Mouse (Mus musculus) intestine, embryonic 14.5 days (tissue): ENCODE data around the gene Ptgdr2. TPM values are rescaled to one million over a fixed set of nuclear protein-coding genes. Genes with fewer than 3 reads are reported as not detected.
A peak's percentile ranks its signal among the peaks of the same experiment; 100 is the strongest.

Experiments
- ATAC-seq: fragments of 200-750 bp; cut with Nextera tagmentation; replicated peaks from 2 replicates; pipeline ENCODE4 v1.8.0; 2017; ENCODE audit warnings: low read depth, moderate number of reproducible peaks, moderate TSS enrichment, moderate library complexity; ENCODE audit not compliant: low FRiP score, low TSS enrichment
- DNase-seq: peaks from one replicate; pipeline ENCODE4 v3.0.0-alpha.2; 2018; ENCODE audit warnings: low spot score
- H3K27ac ChIP-seq: fragments of 300-500 bp; sonication (generic); 2 replicates; pipeline ENCODE4 v1.5.1; 2014; ENCODE audit warnings: low read depth, mild to moderate bottlenecking, control low read depth
- H3K27me3 ChIP-seq: fragments of 300-500 bp; sonication (generic); replicated peaks from 2 replicates; pipeline ENCODE4 v1.6.1; 2014; ENCODE audit warnings: low read length, control low read depth; ENCODE audit not compliant: control insufficient read depth, insufficient read depth
- H3K36me3 ChIP-seq: fragments of 300-500 bp; sonication (generic); 2 replicates; pipeline ENCODE4 v1.6.1; 2014; ENCODE audit warnings: low read length, control low read depth; ENCODE audit not compliant: control insufficient read depth, insufficient read depth
- H3K4me1 ChIP-seq: fragments of 300-500 bp; sonication (generic); replicated peaks from 2 replicates; pipeline ENCODE4 v1.6.1; 2014; ENCODE audit warnings: low read length, control low read depth, mixed read lengths; ENCODE audit not compliant: control insufficient read depth, insufficient read depth
- H3K4me2 ChIP-seq: fragments of 300-500 bp; sonication (generic); 2 replicates; pipeline ENCODE4 v1.6.1; 2014; ENCODE audit warnings: low read length
- H3K4me3 ChIP-seq: fragments of 300-500 bp; sonication (generic); 2 replicates; pipeline ENCODE4 v1.5.1; 2014; ENCODE audit warnings: low read depth, low read length, control low read depth, mixed read lengths
- H3K9ac ChIP-seq: fragments of 300-500 bp; sonication (generic); 2 replicates; pipeline ENCODE4 v1.6.1; 2014; ENCODE audit warnings: mild to moderate bottlenecking, low read length
- H3K9me3 ChIP-seq: fragments of 300-500 bp; sonication (generic); 2 replicates; pipeline ENCODE4 v1.6.1; 2016; ENCODE audit warnings: low read length, control low read depth; ENCODE audit not compliant: control insufficient read depth
- WGBS: fragments of 180-500 bp; shearing (Covaris S2); extraction: QIAGEN DNeasy Blood & Tissue Kit; methylation state at CpG from one replicate; pipeline ENCODE4 v1.1.7; 2014; 5-methylcytosine and 5-hydroxymethylcytosine counted together
- polyA plus RNA-seq: library from polyadenylated mRNA; unstranded; fragments of >200 nt; fragmentation: Nextera tagmentation; extraction: Ambion mirVana; gene quantifications from 2 replicates; pipeline ENCODE4 v1.2.1, GENCODE M21; 2014

Ptgdr2 gene
- polyA plus RNA-seq, 1 experiment from 2014 or later: not detected

DNA sequence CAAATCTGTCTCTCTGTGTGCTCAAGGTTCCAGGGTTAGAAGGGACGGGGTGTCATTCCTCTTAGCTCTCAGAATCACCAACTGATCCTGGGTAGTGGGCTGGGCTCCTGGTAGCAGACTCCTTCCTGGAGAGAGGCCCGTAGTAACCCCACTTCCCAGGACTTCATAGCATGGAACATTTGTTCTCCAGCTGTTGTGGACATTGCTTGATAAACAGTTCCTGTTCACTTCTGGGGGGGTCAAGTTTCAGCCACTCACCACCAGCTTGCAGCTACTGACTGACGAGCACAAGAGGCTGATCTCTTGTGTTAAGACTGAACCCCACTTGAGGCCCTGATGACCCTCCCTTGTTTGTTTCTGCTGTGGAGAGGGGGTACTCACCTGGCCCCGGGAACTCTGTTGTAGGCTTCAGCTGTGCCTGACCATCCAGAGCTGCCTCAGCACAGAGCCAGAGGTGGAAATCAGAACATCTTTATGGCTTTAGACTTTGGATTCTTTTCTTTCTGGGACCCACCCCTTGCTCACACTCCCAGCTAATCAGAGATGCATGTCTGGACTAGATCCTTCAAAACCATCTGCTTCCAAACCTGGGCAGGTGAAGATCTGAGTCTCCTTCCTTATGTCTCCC, 37.4 kb downstream of the Ptgdr2 start, which contains the start of gene Ms4a10:
Gene Ms4a10, minus strand, starts transcription at position 433 of the 628 bp plus-strand sequence.
- Histone ChIP-seq H3K4me1 (peaks cover 20% of the 10 kb centered on the region), H3K4me2 (peak within 1 kb of the TSS; percentile 20), H3K27me3 (no peaks in the 10 kb centered on the region), H3K9me3 (no peaks in the 10 kb centered on the region; the same call in 1 of the 2 replicates), H3K27ac (peak within 1 kb of the TSS; percentile 79), H3K36me3 (no peaks in the 10 kb centered on the region), H3K9ac (no peak within 1 kb of the TSS), H3K4me3 (no peak within 1 kb of the TSS; the same call in 1 of the 2 replicates)
- 14% methylated on average over 4 of the region's 4 CpGs for WGBS
- ATAC-seq (peak; percentile 53), DNase-seq (no peak)

DNA sequence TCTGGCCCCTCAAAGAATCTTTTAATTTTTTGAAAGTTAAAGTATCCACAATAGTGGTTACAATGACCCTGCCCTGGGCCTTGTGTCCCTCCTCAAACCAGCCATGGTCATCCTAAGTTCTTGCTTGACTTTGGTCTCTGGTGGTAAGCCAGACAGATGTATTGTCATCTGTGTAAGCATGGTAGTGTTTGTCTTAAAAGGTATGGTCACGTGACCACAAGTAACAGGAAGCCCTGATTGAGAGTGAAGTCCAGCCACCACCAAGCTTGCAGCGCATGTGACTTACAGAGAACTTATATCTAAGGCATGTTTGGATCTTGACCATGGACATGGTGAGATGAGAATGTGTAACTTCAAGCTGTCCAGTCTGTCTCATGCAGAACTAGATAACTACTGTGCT, 38.2 kb downstream of the Ptgdr2 start:
- no peaks in the 10 kb centered on the region for H3K27me3 ChIP-seq
- no peak overlapping the region for H3K4me3 ChIP-seq
- no peak for DNase-seq
- no peaks in the 10 kb centered on the region for H3K36me3 ChIP-seq
- no peak for ATAC-seq
- H3K4me1 ChIP-seq: peaks cover 20% of the 10 kb centered on the region
- no peak overlapping the region for H3K4me2 ChIP-seq
- H3K9me3 ChIP-seq: no peaks in the 10 kb centered on the region; the same call in 1 of the 2 replicates
- WGBS: 81% methylated on average over 2 of the region's 2 CpGs
- H3K9ac ChIP-seq: no peak overlapping the region
- peak overlapping the region; percentile 79 for H3K27ac ChIP-seq

DNA sequence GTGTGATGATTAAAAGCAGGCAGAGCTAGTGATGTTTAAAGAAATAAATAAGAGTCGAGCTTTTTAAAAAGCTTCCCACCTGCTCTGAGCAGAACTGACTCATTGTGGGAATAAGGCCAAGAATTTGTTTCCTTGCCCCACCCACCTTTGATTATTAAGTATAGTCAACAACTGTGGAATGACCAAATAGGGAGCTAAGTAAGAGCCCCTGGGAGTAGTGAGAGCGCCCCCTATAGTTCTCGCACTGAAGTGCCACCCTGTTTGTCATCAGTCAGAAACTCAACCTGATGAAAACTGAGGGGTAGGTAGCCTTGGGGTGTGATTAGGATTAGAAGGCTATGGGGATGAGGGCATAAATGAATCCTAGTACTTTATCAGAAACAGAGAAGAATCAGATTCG, 39.4 kb downstream of the Ptgdr2 start:
- peaks cover 20% of the 10 kb centered on the region for H3K4me1 ChIP-seq
- H3K4me2 ChIP-seq: no peak overlapping the region
- no peak overlapping the region for H3K4me3 ChIP-seq
- ATAC-seq (no peak), DNase-seq (no peak)
- no peaks in the 10 kb centered on the region; the same call in 1 of the 2 replicates for H3K9me3 ChIP-seq
- H3K9ac ChIP-seq: no peak overlapping the region
- no peaks in the 10 kb centered on the region for H3K36me3 ChIP-seq
- H3K27ac ChIP-seq: no peak overlapping the region
- WGBS: 42% methylated on average over 4 of the region's 4 CpGs
- no peaks in the 10 kb centered on the region for H3K27me3 ChIP-seq

DNA sequence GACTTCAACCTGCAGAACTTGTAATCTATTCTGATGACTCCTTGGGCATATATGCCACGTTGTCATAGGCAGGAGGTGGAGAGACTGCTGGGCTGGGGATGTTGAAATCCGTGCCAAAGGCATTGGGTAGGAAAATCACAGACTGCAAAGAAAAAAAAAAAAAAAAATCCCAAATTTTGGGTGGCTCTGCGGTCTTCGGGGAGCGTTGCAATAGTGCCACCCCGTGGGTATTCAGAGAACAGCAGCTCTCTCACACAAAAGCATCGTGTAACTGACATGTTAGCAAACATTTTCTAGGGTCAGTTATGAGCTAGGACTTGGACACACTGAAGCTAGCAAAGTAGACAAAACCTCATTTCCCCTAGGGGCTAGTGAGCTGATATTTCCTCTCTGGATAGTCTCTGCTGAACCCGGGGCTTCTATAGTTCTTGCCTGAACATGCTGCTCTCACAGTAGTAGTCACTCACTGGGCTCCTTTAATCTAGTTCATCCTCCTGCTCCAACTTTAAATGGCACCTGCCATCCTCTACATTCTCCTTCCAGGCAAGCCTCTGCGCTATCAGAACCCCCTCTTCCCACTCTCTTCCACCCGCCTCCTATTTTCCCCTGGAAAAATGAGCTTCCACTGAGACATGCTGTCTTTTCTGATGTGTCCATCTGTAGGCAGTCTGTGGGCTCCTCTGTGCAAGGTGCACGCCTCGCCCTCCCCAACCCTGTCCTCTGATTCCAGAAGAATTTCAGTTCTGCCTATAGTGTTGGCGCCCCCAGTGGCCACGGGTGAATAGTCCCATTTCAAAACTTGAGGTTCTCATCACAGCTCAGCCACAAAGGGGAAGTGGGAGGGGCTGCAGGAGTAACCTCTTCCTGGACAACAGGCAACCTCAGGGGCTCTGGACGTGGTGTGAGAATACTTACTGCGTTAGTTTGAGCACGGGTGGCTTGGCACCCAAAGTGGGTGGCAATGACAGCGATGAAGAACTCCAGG, 42.5 kb downstream of the Ptgdr2 start:
- Histone ChIP-seq H3K4me1 (peaks cover 6% of the 10 kb centered on the region), H3K27me3 (no peaks in the 10 kb centered on the region), H3K4me3 (no peak overlapping the region), H3K9ac (no peak overlapping the region), H3K36me3 (no peaks in the 10 kb centered on the region), H3K4me2 (peak overlapping the region; percentile 29), H3K27ac (no peak overlapping the region), H3K9me3 (no peaks in the 10 kb centered on the region)
- DNase-seq (peak; percentile 78), ATAC-seq (no peak; the same call in 1 of the 2 replicates)
- WGBS: 16% methylated on average over 18 of the region's 18 CpGs

DNA sequence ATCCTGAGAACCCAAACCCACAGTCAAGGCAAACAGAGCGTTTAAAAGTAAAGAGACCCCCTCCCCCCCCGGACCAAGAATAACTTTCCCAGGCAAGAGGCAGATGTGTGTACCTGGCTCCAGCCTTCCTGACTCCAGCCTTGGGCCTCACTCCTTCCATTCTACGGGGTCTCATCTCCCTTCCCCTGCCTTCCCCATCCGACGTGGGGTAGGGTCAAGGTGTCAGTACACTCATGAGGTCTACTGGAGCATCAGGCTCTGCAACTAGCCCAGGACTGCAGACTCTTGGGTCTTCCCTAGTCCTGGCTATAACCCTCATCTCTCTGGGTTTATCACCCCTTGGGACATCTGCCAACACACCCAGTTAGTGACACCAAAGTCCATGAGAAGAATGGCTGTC, 43.2 kb downstream of the Ptgdr2 start:
- ATAC-seq: no peak
- no peak overlapping the region for H3K4me2 ChIP-seq
- WGBS: 85% methylated on average over 5 of the region's 5 CpGs

DNA sequence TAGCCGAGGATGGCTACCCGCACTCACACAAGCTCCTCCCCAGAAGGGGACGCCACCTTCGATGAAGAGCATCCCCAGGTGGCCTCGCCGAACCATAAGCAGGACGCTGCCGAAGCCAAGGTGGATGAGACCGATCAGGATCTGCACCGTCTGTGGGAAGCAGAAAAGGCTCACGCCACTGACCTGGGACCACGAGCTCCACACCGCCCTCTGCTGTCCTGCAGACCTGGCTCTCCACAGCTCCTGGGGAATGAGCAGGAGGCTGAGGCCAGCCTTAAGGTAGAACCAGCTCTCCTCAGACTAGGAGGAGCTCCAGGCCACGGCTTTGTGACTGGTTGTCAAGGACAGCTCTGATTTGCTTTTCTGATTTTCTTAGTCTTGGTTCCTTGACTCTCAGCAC, 46.2 kb downstream of the Ptgdr2 start:
- ATAC-seq (no peak), DNase-seq (peak; percentile 70)
- no peaks in the 10 kb centered on the region for H3K36me3 ChIP-seq
- H3K9ac ChIP-seq: no peak overlapping the region
- no peaks in the 10 kb centered on the region for H3K9me3 ChIP-seq
- H3K27me3 ChIP-seq: no peaks in the 10 kb centered on the region
- H3K27ac ChIP-seq: no peak overlapping the region
- 23% methylated on average over 14 of the region's 14 CpGs for WGBS
- no peak overlapping the region for H3K4me2 ChIP-seq
- H3K4me1 ChIP-seq: no peaks in the 10 kb centered on the region; the same call in 1 of the 2 replicates
- H3K4me3 ChIP-seq: no peak overlapping the region

More for the DNA sequence above, 43.2 kb downstream of the Ptgdr2 start:
- Histone ChIP-seq H3K4me3 (no peak overlapping the region), H3K4me1 (no peaks in the 10 kb centered on the region; the same call in 1 of the 2 replicates), H3K27ac (no peak overlapping the region), H3K9me3 (no peaks in the 10 kb centered on the region), H3K36me3 (no peaks in the 10 kb centered on the region), H3K9ac (no peak overlapping the region), H3K27me3 (no peaks in the 10 kb centered on the region)
- no peak for DNase-seq

DNA sequence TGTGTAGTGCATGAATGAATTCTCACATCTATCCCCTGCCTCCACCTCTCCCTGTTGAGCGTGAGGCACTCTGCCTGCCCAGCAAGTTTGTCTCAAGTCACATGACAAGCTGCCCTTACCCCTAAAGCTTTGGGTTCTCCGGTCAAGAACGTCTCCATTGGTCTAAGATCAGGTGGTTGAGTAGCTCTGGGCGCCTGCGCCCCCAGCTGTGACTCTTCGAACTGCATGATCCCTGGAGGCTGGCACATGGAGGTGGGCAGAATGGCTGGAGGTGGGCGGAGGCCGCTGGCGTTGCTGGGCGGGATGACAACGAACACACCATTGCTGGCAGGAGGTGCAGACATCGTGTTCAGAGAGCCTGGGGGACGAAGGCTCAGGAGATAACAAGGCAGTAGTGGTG, 47.6 kb downstream of the Ptgdr2 start:
- DNase-seq (no peak), ATAC-seq (no peak)
- Histone ChIP-seq H3K4me2 (no peak overlapping the region), H3K27me3 (no peaks in the 10 kb centered on the region), H3K4me3 (no peak overlapping the region), H3K4me1 (no peaks in the 10 kb centered on the region; the same call in 1 of the 2 replicates), H3K27ac (no peak overlapping the region), H3K9me3 (no peaks in the 10 kb centered on the region), H3K9ac (no peak overlapping the region), H3K36me3 (no peaks in the 10 kb centered on the region)
- WGBS: 77% methylated on average over 13 of the region's 13 CpGs

DNA sequence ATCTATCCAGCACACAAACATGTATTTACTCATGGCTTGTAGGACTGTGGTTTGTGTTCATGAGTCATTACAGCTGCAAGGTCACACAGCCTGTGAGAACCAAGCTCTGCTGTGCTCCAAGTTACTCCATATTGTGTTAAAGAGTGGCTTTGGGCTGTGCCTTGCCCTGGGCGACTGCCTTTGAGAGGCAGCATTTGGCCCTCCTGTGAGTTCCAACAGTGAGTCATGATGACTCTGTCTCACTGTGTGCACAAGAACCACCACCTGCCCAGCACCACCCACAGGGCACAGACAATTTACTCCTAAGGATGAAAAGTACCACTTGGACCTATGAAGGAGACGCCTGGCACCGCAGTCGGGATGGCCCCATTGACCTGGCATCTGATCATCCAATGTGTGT, 48.9 kb downstream of the Ptgdr2 start:
- Histone ChIP-seq H3K4me1 (no peaks in the 10 kb centered on the region; the same call in 1 of the 2 replicates), H3K4me3 (no peak overlapping the region), H3K36me3 (no peaks in the 10 kb centered on the region), H3K9me3 (no peaks in the 10 kb centered on the region), H3K4me2 (no peak overlapping the region), H3K27me3 (no peaks in the 10 kb centered on the region), H3K9ac (no peak overlapping the region), H3K27ac (no peak overlapping the region)
- WGBS: 94% methylated on average over 4 of the region's 4 CpGs
- ATAC-seq: no peak
- DNase-seq: no peak
